11 mouse cellular contexts compared by ENCODE assay signal in the genomic region with DNA sequence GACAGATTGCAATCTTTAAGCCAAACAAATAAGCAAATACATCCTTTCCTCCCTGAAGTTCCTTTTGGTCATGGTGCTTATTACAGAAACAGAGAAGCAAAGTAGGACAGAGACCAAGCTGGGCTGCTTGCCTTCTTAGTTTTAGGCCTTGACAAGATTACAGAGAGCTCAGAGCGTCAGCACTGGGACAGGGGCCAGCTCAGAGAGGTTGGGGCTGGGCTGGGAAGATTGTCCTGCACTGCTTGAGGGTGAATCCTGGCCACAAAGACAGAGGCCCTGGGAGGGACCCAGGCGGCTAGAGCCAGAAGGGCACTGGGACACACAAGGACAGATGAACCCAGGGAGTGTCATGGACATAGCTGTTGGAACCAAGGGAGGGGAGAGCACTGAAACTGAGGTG. TPM values are rescaled to one million over a fixed set of nuclear protein-coding genes. Genes with fewer than 3 reads are reported as not detected.
DNase-seq lines count a peak whose midpoint lies in the region; ATAC-seq and TF ChIP-seq lines count a peak whose summit lies in the region.
"Had no signal": no experiment of that assay in that cellular context is flagged by ENCODE, and none has a peak within 500 bp of the region (broad histone marks: within the 10 kb centered on the region; RNA-seq: fewer than 3 reads in every experiment).

No protein-coding gene starts in this region.

- no peak overlapping the region for H3K4me3 ChIP-seq in embryonic facial prominence, embryonic 14.5 days (ENCODE audit: low read depth, low read length)
- H3K4me3 ChIP-seq in embryonic facial prominence, embryonic 10.5 days = no peak overlapping the region
- no peak overlapping the region for H3K4me3 ChIP-seq in heart, postnatal 0 days (ENCODE audit: low read depth, low read length)
- no peak overlapping the region for H3K4me3 ChIP-seq in forebrain, postnatal 0 days (ENCODE audit: low read depth, low read length)
- H3K4me3 ChIP-seq: forebrain, embryonic 13.5 days; hindbrain, embryonic 15.5 days had no signal

- H3K4me2 ChIP-seq in embryonic facial prominence, embryonic 14.5 days (ENCODE audit: low read depth, low read length) = no peak overlapping the region
- H3K4me2 ChIP-seq in heart, postnatal 0 days (ENCODE audit: low read depth, low read length) = no peak overlapping the region
- no peak overlapping the region for H3K4me2 ChIP-seq in forebrain, postnatal 0 days (ENCODE audit: low read depth)
- H3K4me2 ChIP-seq: forebrain, embryonic 13.5 days; hindbrain, embryonic 15.5 days had no signal

- no peak overlapping the region for H3K9ac ChIP-seq in embryonic facial prominence, embryonic 14.5 days (ENCODE audit: low read depth, low read length)
- no peak overlapping the region for H3K9ac ChIP-seq in heart, postnatal 0 days (replicated peaks; ENCODE audit: low read depth, low read length)
- no peak overlapping the region for H3K9ac ChIP-seq in forebrain, postnatal 0 days
- H3K9ac ChIP-seq: forebrain, embryonic 13.5 days; hindbrain, embryonic 15.5 days; liver, postnatal 0 days had no signal

- H3K27me3 ChIP-seq in embryonic facial prominence, embryonic 14.5 days (replicated peaks; ENCODE audit: control insufficient read depth, insufficient read depth, low read length) = no peaks in the 10 kb centered on the region
- no peaks in the 10 kb centered on the region for H3K27me3 ChIP-seq in embryonic facial prominence, embryonic 10.5 days (replicated peaks; ENCODE audit: low read depth, poor library complexity, severe bottlenecking)
- no peaks in the 10 kb centered on the region for H3K27me3 ChIP-seq in heart, postnatal 0 days (ENCODE audit: control insufficient read depth, insufficient read depth, low read length)
- no peaks in the 10 kb centered on the region for H3K27me3 ChIP-seq in forebrain, postnatal 0 days (ENCODE audit: insufficient read depth, low read length)
- H3K27me3 ChIP-seq: forebrain, embryonic 13.5 days; hindbrain, embryonic 15.5 days had no signal

- DNase-seq in embryonic facial prominence, embryonic 14.5 days (ENCODE audit: low spot score) = peak; percentile 22
- no peak for DNase-seq in embryonic facial prominence, embryonic 10.5 days (ENCODE audit: low spot score)
- peak; percentile 82 for DNase-seq in ovary, adult 18-20 months (ENCODE audit: low spot score)
- DNase-seq in ovary, postnatal 10 days (ENCODE audit: low spot score) = no peak
- no peak for DNase-seq in heart, postnatal 0 days (ENCODE audit: low spot score)
- DNase-seq in testis, postnatal 10 days (ENCODE audit: low spot score) = peak; percentile 84
- DNase-seq in forebrain, postnatal 0 days = no peak
- DNase-seq in right cerebral cortex, postnatal 4 days = no peak
- DNase-seq: liver, postnatal 0 days had no signal

- H3K9me3 ChIP-seq in embryonic facial prominence, embryonic 14.5 days (ENCODE audit: control insufficient read depth, low read length) = no peaks in the 10 kb centered on the region
- H3K9me3 ChIP-seq in embryonic facial prominence, embryonic 10.5 days = no peaks in the 10 kb centered on the region
- H3K9me3 ChIP-seq in heart, postnatal 0 days (replicated peaks; ENCODE audit: control insufficient read depth, low read length) = no peaks in the 10 kb centered on the region
- H3K9me3 ChIP-seq in forebrain, postnatal 0 days (ENCODE audit: low read length) = no peaks in the 10 kb centered on the region
- H3K9me3 ChIP-seq: forebrain, embryonic 13.5 days; hindbrain, embryonic 15.5 days had no signal

- ATAC-seq in embryonic facial prominence, embryonic 14.5 days (ENCODE audit: low read depth) = no peak
- no peak for ATAC-seq in heart, postnatal 0 days (ENCODE audit: insufficient read depth, low read depth)
- ATAC-seq in forebrain, postnatal 0 days = no peak
- ATAC-seq: forebrain, embryonic 13.5 days; liver, postnatal 0 days had no signal

- no peak for TF ChIP-seq CTCF in heart, postnatal 0 days (IDR thresholded peaks at IDR 0.05; ENCODE audit: low read depth)
- TF ChIP-seq CTCF in forebrain, postnatal 0 days (IDR thresholded peaks at IDR 0.05; ENCODE audit: low read depth) = no peak

- TF ChIP-seq EP300 in heart, postnatal 0 days (IDR thresholded peaks at IDR 0.05; ENCODE audit: low read depth) = no peak

- H3K4me1 ChIP-seq in embryonic facial prominence, embryonic 14.5 days (ENCODE audit: control insufficient read depth, insufficient read depth, low read length) = no peaks in the 10 kb centered on the region
- H3K4me1 ChIP-seq in embryonic facial prominence, embryonic 10.5 days = no peaks in the 10 kb centered on the region
- no peaks in the 10 kb centered on the region; the same call in 1 of the 2 replicates for H3K4me1 ChIP-seq in heart, postnatal 0 days (ENCODE audit: control insufficient read depth, insufficient read depth)
- no peaks in the 10 kb centered on the region for H3K4me1 ChIP-seq in forebrain, postnatal 0 days (ENCODE audit: insufficient read depth)
- H3K4me1 ChIP-seq: forebrain, embryonic 13.5 days; hindbrain, embryonic 15.5 days had no signal

- WGBS in embryonic facial prominence, embryonic 14.5 days = 36% methylated on average over 2 of the region's 2 CpGs
- 43% methylated on average over 2 of the region's 2 CpGs for WGBS in embryonic facial prominence, embryonic 10.5 days
- WGBS in heart, postnatal 0 days = 19% methylated on average over 2 of the region's 2 CpGs
- WGBS in forebrain, postnatal 0 days = 50% methylated on average over 2 of the region's 2 CpGs

- H3K36me3 ChIP-seq in embryonic facial prominence, embryonic 14.5 days (ENCODE audit: control insufficient read depth, insufficient read depth, low read length) = no peaks in the 10 kb centered on the region
- H3K36me3 ChIP-seq in embryonic facial prominence, embryonic 10.5 days (replicated peaks) = no peaks in the 10 kb centered on the region
- H3K36me3 ChIP-seq in heart, postnatal 0 days (replicated peaks; ENCODE audit: control insufficient read depth, insufficient read depth, low read length) = no peaks in the 10 kb centered on the region
- H3K36me3 ChIP-seq in forebrain, postnatal 0 days (ENCODE audit: insufficient read depth) = no peaks in the 10 kb centered on the region
- H3K36me3 ChIP-seq: hindbrain, embryonic 15.5 days had no signal

- H3K27ac ChIP-seq in embryonic facial prominence, embryonic 14.5 days (replicated peaks; ENCODE audit: low read depth, low read length) = no peak overlapping the region
- H3K27ac ChIP-seq in embryonic facial prominence, embryonic 10.5 days (replicated peaks) = no peak overlapping the region
- H3K27ac ChIP-seq in heart, postnatal 0 days (ENCODE audit: low read depth) = peak overlapping the region; percentile 13; the same call in 1 of the 2 replicates
- H3K27ac ChIP-seq in forebrain, postnatal 0 days (ENCODE audit: low read depth, low read length) = no peak overlapping the region
- H3K27ac ChIP-seq: forebrain, embryonic 13.5 days; hindbrain, embryonic 15.5 days had no signal

RNA-seq across cellular contexts. Expression of gene Adamts7, which starts 17.1 kb away (rescaled TPM):
- polyA plus RNA-seq in embryonic facial prominence, embryonic 14.5 days (2014; fragmentation: Nextera tagmentation; extraction: Ambion mirVana) = 13.3 and 18.3 TPM in 2 replicates
- 14.6 and 14.9 TPM in 2 replicates for polyA plus RNA-seq in embryonic facial prominence, embryonic 10.5 days (2016; fragmentation: Nextera tagmentation; extraction: Ambion mirVana)
- 12.8 and 34.4 TPM in 2 replicates for total RNA-seq in heart, postnatal 0 days (2014; rRNA removed; ENCODE audit: low replicate concordance)
- 7.6 and 8.3 TPM in 2 replicates for polyA plus RNA-seq in heart, postnatal 0 days (2015; fragmentation: Nextera tagmentation; extraction: Ambion mirVana)
- total RNA-seq in forebrain, postnatal 0 days (2014; rRNA removed) = 10.9 and 15.9 TPM in 2 replicates
- 4.1 and 4.9 TPM in 2 replicates for polyA plus RNA-seq in forebrain, postnatal 0 days (2015; fragmentation: Nextera tagmentation; extraction: Ambion mirVana)

RNA-seq across cellular contexts. Expression of gene Morf4l1, which starts 31.2 kb away (rescaled TPM):
- 445 and 477 TPM in 2 replicates for polyA plus RNA-seq in embryonic facial prominence, embryonic 14.5 days (2014; fragmentation: Nextera tagmentation; extraction: Ambion mirVana)
- polyA plus RNA-seq in embryonic facial prominence, embryonic 10.5 days (2016; fragmentation: Nextera tagmentation; extraction: Ambion mirVana) = 515 and 519 TPM in 2 replicates
- total RNA-seq in heart, postnatal 0 days (2014; rRNA removed; ENCODE audit: low replicate concordance) = 92.5 and 111 TPM in 2 replicates
- 293 and 300 TPM in 2 replicates for polyA plus RNA-seq in heart, postnatal 0 days (2015; fragmentation: Nextera tagmentation; extraction: Ambion mirVana)
- total RNA-seq in forebrain, postnatal 0 days (2014; rRNA removed) = 295 and 321 TPM in 2 replicates
- 636 and 638 TPM in 2 replicates for polyA plus RNA-seq in forebrain, postnatal 0 days (2015; fragmentation: Nextera tagmentation; extraction: Ambion mirVana)

Comparison
In these comparisons a context has a peak if more than half of its experiments do, and no peak if none do; other contexts are left out.
1. DNase-seq: peak in embryonic facial prominence, embryonic 14.5 days (single experiment), ovary, adult 18-20 months (single experiment) and testis, postnatal 10 days (single experiment); none in embryonic facial prominence, embryonic 10.5 days (single experiment), ovary, postnatal 10 days (single experiment), heart, postnatal 0 days (single experiment), forebrain, postnatal 0 days (single experiment) and right cerebral cortex, postnatal 4 days (single experiment).